Mouse (Mus musculus) right cerebral cortex, postnatal 36 days (tissue): ENCODE data around the gene Arhgap28.
A peak's percentile ranks its signal among the peaks of the same experiment; 100 is the strongest.

Source experiments
- DNase-seq, 2 experiments: peaks; one replicate each; pipeline ENCODE4 v3.0.0; 2022; ENCODE audit warnings: low spot score in 2 of 2, mixed read lengths in 1 of 2

Arhgap28 gene

DNA sequence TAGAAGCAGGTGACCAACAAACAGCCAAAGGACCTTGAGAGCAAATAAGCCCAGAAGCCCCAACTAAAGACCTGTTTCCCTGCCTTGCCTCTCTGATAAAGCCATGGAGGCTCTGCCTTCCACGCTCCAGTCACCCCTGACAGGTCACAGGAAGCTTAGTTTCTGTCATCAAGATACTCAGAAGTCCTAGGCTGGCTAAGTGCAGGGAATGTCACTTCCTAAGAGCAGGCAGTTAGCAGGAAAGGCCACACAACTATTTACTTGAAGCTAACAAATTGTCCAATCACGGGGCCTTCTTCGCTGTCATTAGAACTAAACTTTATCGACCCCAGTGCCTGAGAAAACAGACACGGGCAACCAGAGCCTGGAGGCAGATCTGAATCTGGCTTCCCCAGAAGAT is 14.2 kb downstream of the Arhgap28 start:
- no peak for DNase-seq

GRCm38 (mm10) chr17:67988920-67989621 is 14.8 kb downstream of the Arhgap28 start:
- no peak for DNase-seq

GRCm38 (mm10) chr17:67985532-67985931 is 18.4 kb downstream of the Arhgap28 start:
- no peak for DNase-seq

DNA sequence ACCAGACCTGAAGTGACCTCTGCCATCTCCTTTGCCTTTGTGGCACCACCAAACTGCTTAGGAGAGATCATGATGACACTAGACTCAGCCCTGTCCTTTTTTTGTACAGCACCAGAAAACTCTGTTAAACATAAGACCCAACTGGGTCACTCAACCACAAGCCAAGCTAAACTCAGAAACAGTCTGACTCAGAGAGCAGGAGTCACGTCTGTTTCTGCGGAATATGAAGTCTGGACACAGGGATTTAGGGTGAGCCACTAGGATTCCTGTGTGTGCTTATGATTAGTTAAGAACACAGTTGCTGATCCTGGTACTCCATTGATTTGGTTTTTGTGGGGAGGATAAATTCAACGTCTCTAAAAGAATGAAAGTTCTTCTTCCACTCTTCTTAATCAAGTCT is 23.3 kb downstream of the Arhgap28 start:
- DNase-seq: no peak

DNA sequence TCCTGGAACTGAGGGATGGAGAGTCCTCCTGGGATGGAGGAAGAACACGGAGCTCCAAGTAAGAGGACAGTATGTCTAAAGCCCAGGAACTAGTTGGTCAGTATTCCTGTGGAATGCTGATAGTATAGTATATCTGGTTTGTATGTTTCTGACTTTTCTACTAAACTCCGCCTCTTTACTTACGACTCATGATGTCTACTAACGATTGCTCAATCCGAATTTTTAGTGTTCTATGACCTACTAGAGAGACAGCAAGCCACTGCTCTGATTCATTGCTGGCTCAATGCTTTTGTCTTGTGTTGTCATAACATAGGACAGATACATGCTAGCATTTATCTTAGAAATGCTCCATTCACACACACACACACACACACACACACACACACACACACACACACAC is 24.7 kb downstream of the Arhgap28 start:
- DNase-seq: no peak

DNA sequence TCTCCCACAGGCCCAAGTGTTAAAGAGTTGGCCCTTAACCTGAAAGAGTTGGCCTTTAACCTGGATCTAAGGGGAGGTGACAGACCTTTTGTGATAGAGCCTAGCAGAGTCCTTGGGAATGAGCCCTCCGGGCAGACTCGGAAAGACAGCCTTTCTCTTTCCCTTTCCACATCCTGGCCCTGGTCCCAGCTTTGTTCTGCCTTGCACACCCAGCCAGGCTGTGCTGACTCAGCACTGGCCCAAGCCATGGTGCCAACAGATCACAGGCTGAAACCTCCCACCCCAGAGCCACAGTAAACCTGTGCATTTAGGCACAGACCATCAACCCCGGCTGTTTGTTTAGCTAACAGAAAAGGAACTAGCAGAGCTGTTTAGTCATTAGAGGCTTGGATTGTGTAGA is 25.1 kb downstream of the Arhgap28 start:
- no peak for DNase-seq

DNA sequence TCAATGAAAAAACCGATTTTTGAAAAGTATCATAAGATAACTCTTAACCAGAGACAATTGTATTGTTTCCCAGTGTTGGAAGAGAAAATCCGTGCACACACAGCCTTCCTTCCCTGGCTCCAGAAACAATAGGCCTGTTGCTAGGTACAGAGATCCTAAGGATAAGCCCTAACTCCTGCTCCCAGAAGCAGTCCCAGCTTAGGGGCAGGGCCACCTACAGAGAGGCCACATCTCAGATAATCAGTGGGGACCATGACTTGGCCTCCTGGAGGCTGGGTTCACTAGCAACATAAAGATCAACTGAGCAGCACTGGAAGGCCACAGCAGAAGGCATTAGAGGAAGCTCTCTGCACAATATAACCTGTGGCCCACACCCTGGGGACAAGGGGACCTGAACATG is 27.5 kb downstream of the Arhgap28 start:
- no peak for DNase-seq

DNA sequence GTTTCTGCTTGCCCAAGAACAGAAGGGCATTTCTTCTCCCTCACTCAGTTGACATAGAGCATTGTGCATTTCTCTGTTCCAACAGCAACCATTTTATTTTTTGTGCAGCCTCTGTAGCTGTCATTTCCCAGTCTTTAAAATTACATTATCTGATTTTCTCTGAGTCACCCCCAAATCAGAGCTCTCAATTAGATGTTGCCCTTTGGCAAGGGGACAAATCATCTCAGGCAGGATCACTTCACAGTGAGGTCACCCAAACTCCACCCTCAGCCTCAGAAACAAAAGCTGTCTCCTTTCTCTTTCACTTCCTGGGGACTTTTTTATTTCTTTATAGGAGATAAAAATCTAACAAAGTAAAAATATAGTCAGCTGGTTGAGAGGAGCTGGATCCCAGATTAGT is 27.9 kb downstream of the Arhgap28 start:
- DNase-seq: no peak

GRCm38 (mm10) chr17:67974679-67975078 is 29.2 kb downstream of the Arhgap28 start:
- no peak for DNase-seq

DNA sequence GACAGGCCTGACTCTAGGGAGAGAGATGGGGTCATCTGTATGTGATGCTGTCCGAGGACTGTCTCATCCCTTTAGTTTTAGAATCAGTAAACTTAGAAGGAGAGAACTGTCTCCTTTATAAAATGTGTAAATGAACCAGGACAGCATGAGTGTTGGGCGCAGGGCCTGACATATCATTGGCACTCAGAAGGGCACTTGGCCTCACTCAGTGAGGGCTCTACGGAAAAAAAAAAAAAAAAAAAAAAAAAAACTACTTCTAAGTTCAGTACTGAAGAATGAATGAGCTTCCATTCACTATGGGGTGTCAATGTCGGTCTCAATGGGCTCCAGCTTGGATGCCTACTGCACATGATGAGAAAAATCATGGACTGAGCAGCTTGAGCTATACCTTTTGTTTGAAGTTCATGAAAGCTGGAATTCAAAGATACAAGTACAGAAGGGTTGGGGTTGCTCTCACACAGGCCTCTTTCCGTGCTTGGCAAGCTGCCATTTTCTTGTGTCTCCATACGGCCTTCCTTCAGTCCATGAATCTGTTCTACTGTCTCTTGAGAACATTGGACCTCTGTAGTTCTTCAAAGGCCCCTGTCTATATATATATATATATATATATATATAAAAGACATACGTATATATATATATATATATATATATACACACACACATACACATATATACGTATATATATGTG is 36.9 kb downstream of the Arhgap28 start:
- no peak for DNase-seq

DNA sequence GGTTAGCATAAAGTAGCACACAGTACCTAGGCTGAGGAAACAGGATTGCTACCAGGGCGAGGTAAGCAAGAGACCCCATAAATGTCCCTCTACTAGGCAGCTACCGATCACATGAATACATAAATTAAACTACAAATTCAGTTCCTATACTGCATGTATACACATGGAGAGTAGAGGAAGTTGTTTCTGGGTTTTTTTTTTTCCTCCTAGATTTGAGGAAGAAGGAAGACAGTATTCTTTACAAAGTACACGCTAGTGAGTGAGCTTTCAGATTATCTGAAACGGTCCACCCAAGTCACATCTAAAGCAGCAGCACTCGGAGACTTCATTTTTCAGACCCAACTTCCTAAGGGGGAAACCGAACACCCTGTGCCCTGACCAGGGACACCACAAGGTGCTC is 41.1 kb downstream of the Arhgap28 start:
- no peak for DNase-seq

- peak in 1 of 2 experiments; percentile 2 for DNase-seq
Measured at GRCm38 (mm10) chr17:67962020-67962419, 41.9 kb downstream of the Arhgap28 start.

DNA sequence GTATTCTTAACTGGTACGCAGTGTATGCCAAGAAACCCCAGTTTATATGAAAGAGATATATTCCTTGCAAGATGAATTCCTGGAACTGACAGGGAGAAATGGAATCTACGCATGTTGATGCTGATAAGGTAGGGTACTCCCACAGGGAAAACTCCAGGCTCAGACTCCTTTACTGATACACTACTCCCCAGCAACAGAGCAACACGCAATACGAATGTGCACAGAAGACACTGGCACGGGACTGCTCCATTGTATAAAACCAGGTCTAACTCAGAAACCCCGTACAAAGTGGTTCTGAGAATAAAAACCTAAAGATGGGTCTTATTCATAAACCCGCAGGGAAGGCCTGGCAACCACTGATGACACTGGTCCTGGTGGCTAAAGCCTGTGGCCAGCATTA is 45.0 kb downstream of the Arhgap28 start:
- no peak for DNase-seq

DNA sequence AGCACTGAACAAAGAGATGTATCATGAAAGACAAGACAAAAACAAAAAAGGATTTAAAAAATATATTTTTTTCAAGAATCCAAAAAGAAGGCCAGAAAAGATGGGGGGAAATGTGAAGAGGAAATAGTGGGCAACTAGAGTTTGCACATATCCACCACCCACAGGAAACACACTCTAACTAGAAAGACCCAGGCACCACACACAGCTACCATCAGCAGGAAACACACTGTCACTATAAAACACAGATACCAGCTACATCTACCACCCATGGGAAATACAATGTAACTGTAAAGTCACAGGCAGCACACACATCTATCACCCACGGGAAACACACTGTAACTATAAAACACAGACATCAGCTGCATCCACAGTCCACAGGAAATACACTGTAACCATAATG is 46.3 kb downstream of the Arhgap28 start:
- no peak for DNase-seq

DNA sequence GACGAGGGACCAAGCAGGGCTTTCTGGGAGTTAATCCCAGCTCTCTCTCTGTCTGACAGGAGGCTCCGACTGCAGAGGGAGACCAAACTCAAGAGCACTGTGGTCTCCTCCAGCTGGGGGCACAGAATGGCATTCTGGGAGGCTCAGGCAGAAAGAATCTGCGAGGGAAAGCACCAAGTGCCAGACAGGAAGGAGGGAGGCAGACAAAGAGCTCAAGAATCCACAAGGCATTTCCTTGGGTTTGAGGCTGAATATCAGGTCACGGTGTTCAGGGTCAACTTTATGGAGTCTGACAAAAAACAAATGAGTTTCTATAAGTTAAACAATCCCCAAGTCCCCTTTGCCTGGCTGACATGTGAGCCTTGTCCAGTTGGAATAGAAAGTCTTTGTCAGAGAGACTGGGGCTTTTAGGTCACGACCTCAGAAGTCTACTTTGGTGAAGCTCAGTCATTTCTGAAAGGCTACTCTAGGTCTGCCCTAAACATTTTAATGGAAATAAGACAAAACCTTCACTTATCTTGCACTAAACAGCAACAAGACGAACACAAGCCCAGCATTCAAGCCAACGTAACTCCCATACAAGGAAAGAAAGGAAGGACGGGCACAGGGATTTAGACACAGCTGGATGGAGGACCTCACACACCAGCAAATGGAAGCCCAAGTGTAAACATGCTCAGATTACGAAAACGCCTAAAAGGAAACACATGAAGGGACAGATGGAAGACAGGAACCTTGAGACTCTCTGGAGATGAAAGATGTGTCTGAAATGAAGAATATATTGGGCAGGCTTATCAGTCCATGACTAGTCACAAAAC is 47.8 kb downstream of the Arhgap28 start:
- no peak for DNase-seq

- DNase-seq: no peak
Measured at GRCm38 (mm10) chr17:67954961-67955360, 49.0 kb downstream of the Arhgap28 start.

DNA sequence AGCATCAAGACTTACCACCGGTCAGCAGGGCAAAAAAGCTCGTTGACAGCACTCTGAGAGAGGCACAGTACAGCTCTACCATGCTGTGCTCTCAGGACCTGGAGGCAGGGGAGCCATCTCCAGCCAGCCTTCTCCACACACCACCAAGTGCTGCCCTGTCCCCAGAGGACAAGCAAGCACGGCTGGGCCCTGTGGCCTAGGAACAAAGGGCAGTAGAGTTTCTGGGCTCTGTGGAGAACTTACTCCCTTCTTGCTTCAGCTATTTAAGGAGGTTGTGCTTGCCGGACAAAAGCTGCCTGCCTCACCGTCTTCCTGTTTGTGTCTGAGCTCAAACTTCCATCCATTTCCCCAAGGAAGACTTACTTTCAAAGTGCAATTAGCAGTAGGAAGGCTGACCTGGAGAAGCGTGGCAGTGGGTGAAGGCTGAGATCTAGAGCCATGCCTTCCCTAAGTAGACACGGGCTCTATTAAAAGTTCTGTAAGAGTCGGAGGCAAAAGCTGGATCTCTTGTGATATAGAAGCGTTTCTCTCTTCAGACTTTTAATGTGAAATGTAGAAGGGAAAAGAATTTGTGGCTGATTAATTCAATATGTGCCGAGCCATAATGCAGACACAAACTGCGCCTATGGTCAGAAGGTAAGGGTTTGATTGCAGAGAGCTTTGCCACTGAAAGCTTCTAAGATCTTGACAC is 53.3 kb downstream of the Arhgap28 start:
- no peak for DNase-seq

DNA sequence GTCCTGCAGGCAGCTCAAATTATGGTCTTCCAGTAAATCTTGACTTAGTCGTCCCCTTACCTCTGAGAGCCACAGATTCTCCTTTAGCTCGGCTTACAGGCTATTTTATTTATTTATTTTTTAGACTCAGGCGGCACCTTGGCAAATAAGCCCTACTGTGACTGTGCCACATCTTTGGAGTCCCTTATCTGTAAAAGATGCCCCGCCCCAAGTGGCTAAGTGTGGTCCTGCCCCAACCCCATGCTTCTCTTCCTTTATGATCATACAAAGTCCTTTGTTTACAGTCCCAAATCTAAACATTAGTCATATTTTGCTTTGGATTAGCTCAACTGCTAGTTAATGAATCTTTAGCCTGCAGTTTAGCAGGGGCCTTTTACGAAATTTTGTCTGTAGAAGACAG is 55.3 kb downstream of the Arhgap28 start:
- DNase-seq: no peak

GRCm38 (mm10) chr17:67945453-67945852 is 58.5 kb downstream of the Arhgap28 start:
- DNase-seq: no peak

DNA sequence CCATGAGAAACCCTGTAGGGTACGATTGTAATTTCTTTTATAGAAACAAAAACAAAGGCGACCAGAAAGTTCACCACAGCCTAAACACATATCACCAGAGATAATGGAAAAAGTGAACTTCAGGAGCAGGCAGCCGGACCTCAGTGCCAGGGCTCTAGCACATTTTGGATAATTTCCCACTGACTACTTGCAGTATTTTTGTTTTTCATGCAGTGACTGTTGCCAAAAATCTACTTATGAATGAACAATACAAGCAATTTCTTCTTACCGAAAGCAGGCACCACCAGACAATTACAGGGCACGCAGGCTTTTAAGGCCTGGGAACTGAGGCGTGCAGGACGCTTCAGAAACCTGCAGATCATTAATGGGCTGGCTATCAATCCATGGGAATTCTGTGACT is 59.7 kb downstream of the Arhgap28 start:
- DNase-seq: no peak

DNA sequence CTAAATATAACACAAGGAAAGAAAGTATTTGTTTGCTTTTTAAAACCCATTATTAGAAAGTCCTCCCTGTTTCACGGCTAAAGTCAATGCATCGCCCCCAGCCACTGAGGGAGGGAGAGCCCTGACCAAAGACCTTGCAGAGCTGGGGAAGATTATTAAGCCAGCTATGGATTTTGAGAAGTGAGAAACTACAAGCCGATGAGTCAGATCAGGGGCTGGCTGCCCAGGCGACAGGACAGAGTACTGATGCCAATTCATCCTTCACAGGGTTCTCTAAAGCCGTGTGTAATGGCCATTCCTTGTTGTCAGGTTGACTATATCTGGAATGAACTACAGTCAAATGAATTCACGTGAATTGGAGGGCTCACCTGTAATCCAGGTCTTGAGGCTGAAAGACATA is 62.9 kb downstream of the Arhgap28 start:
- no peak for DNase-seq

DNA sequence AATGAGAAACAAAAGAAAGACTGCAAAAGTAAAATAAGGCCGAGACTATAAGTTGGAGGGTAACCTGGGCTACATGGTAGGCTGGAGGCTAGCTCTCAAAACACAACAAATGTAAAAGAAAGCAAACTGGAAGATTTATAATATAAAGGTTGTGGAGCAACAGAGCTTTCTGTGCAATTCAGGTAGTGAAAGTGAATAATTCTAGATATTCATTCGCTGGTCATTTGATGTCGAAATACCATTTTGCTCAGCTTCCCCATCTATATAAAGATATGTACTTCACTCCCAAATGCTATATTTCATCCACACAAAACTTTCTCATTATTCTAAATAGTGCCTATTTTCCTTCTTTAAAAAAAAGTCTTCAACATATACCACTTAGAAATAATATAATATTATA is 66.9 kb downstream of the Arhgap28 start:
- no peak for DNase-seq
